Mouse (Mus musculus): ENCODE data around the gene Nsd1. TPM values are rescaled to one million over a fixed set of nuclear protein-coding genes. Genes with fewer than 3 reads are reported as not detected.
A peak's percentile ranks its signal among the peaks of the same experiment; 100 is the strongest.

The Nsd1 gene
- total RNA-seq, 2 experiments from 2014 or later, result 84.2 to 105 TPM

GRCm38 (mm10) chr13:55247293-55248030 lies 37.9 kb downstream of the Nsd1 start:
- no peak for ATAC-seq (replicated peaks; ENCODE audit: poor library complexity, severe bottlenecking)

DNA sequence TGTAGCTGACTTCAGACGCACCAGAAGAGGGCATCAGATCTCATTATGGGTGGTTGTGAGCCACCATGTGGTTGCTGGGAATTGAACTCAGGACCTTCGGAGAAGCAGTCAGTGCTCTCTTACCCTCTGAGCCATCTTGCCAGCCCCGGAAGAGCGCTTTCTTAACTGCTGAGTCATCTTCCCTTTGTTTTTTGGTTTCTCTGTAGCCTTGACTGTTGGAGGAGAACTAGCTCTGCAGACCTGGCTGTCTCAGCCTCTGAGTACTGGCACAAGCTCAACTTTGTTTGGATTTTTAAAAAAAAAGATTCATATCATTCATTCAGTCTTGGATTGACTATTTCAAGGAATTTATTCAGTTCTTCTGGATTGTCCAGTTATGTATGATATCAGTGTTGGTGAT lies 39.7 kb downstream of the Nsd1 start:
- ATAC-seq (replicated peaks; ENCODE audit: poor library complexity, severe bottlenecking), result peak; percentile 52; the same call in 1 of the 2 replicates

DNA sequence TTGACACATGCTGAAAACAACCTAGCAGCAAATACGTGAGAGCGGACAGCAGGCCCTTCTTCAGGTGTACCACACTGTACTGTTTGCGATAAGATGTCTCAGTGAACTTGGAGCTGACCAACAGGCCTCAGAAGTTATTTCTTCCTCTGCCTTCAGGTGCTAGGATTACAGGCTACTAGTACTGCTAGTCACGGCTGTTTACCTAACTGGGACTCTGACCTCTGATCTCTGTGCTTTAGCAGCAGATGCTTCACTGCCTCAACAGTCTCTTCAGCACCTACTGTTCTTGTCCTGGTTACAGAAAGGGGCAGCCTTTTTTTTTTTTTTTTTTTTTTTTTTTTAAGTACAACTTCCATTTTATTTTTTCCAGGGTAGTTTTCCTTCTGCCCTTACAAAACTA lies 43.2 kb downstream of the Nsd1 start:
- ATAC-seq (replicated peaks; ENCODE audit: poor library complexity, severe bottlenecking), result no peak

DNA sequence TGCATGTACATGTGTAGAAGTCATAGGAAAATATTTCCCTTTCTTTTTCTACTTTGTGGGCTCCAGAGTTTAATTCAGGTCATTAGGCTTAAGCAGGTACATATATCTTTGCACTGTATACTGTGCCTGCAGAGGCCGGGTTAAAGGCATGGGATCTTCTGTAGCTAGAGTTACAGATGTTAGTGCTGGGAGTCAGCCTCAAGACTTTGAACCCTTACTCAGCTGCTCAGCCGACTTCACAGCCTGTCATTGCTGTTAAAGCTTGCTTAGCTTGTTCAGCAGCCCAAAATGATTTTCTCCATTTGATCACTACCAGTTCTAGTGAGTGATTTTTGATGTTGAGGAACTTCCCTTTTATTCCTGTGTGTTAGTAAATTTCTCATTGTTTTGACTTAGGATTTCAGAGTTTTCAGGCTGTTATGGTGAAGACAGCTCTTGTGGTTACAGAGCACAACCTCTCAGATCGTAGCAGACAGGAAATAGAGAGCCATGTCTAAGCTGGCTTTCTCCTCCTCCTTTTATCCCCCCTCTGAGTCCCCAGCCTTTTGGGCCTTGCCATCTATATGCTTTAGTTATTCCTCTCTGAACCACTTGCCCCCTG lies 45.6 kb downstream of the Nsd1 start:
- peak; percentile 73 for ATAC-seq (replicated peaks; ENCODE audit: poor library complexity, severe bottlenecking)

- no peak for ATAC-seq (replicated peaks; ENCODE audit: poor library complexity, severe bottlenecking)
These were observed 49.1 kb downstream of the Nsd1 start for GRCm38 (mm10) chr13:55258651-55259050.

GRCm38 (mm10) chr13:55261521-55261920 lies 51.9 kb downstream of the Nsd1 start:
- no peak for ATAC-seq (replicated peaks; ENCODE audit: poor library complexity, severe bottlenecking)

DNA sequence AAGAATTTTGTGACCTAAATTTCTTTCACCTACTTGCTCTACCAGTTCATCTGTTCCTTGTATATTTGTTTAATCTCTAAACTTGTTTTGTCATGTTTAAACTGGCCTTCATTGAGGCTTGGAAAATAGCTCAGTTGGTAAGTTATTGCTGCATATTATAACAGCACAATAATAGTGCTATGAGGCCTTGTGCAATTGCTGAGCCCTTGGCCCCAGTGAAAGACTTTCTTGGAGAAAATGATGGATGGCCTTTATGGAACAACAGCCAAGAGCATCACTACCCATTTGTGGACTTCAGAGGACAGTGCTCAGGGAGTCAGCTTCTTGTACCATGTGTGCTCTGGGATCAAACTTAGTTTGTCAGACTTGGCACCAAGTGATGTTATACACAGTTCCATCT lies 52.5 kb downstream of the Nsd1 start:
- ATAC-seq (replicated peaks; ENCODE audit: poor library complexity, severe bottlenecking), result no peak

- ATAC-seq (replicated peaks; ENCODE audit: poor library complexity, severe bottlenecking), result no peak
These were observed 67.6 kb downstream of the Nsd1 start for GRCm38 (mm10) chr13:55277203-55277602.

- no peak for ATAC-seq (replicated peaks; ENCODE audit: poor library complexity, severe bottlenecking)
These were observed 68.1 kb downstream of the Nsd1 start for GRCm38 (mm10) chr13:55277646-55278045.

DNA sequence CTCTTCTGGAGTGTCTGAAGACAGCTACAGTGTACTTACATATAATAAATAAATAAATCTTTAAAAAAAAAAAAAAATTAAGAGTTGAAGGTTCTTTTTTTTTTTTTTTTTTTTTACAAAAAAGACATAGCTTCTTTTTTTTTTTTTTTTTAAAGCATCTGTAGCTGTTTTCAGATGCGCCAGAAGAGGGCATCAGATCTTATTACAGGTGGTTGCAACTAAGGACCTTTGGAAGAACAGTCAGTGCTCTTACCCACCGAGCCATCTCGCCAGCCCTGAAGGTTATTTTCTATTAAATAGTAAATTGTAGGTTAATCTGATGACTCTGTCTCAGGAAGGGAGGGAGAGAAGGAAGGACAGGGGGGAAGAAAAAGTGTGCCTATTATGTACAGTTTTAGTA lies 79.3 kb downstream of the Nsd1 start:
- no peak for ATAC-seq (replicated peaks; ENCODE audit: poor library complexity, severe bottlenecking)

GRCm38 (mm10) chr13:55296760-55297159 lies 87.2 kb downstream of the Nsd1 start:
- no peak for ATAC-seq (replicated peaks; ENCODE audit: poor library complexity, severe bottlenecking)

DNA sequence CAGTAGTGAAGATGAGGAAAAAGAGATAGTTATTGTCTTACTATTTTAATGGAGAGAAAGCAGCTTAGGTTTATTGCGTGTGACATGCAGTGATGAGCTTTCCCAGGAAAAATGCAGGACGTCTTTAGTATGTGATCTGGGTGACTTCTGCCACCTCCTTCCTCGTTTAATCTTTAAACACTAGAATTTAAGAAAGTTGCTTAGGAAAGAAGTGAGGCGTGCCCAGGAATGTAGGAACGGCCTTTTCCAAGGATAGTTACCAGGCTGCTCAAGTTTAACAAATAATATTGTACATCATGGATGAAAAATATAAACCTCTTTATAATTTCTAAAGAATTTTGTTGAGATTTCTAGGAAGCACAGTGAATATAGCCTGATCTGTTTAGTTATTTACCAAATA lies 91.3 kb downstream of the Nsd1 start:
- ATAC-seq (replicated peaks; ENCODE audit: poor library complexity, severe bottlenecking), result no peak

GRCm38 (mm10) chr13:55312028-55312630 lies 102.5 kb downstream of the Nsd1 start:
- no peak for ATAC-seq (replicated peaks; ENCODE audit: poor library complexity, severe bottlenecking)

DNA sequence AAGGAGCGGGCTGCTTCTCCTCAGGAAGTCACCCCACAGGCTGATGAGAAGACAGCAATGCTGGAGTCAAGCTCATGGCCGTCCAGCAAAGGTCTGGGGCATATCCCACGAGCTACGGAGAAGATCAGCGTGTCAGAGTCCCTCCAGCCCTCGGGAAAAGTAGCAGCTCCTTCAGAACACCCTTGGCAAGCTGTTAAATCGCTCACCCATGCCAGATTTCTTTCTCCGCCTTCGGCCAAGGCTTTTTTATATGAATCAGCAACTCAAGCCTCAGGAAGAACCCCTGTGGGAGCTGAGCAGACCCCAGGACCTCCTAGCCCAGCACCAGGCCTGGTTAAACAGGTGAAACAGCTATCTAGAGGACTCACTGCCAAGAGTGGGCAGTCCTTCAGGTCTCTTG lies 103.5 kb downstream of the Nsd1 start:
- no peak for ATAC-seq (replicated peaks; ENCODE audit: poor library complexity, severe bottlenecking)

DNA sequence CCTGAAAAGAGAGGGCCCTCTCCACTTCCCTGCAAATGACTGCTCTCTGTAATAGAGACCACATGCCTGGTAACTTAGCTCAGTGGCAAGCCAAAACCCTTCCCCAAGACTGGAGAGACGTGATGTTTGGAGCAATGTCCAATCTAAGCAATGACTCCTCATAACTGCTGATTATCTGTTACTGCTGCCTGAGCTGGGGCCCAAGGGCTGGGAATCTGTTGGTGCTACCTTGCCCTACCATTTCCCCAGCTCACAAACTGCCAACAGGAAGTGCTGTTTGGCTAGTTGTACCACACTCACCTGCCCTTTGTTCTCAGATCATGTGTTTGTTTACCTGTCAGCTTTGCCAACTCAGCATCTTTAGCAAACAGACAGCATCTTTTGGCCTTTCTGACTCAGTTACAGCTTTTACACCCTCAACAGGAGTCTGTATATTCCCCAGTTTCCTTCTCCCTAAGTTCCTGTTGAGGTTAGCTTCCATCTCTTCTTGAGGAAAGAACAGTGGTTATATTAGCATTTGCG lies 105.4 kb downstream of the Nsd1 start:
- no peak for ATAC-seq (replicated peaks; ENCODE audit: poor library complexity, severe bottlenecking)

GRCm38 (mm10) chr13:55318351-55318750 lies 108.8 kb downstream of the Nsd1 start:
- ATAC-seq (replicated peaks; ENCODE audit: poor library complexity, severe bottlenecking), result peak; percentile 26

- no peak for ATAC-seq (replicated peaks; ENCODE audit: poor library complexity, severe bottlenecking)
These were observed 110.5 kb downstream of the Nsd1 start, which contains the start of gene Prelid1 for GRCm38 (mm10) chr13:55319931-55320533. Gene Prelid1 (plus strand): TSS chr13:55320500.

DNA sequence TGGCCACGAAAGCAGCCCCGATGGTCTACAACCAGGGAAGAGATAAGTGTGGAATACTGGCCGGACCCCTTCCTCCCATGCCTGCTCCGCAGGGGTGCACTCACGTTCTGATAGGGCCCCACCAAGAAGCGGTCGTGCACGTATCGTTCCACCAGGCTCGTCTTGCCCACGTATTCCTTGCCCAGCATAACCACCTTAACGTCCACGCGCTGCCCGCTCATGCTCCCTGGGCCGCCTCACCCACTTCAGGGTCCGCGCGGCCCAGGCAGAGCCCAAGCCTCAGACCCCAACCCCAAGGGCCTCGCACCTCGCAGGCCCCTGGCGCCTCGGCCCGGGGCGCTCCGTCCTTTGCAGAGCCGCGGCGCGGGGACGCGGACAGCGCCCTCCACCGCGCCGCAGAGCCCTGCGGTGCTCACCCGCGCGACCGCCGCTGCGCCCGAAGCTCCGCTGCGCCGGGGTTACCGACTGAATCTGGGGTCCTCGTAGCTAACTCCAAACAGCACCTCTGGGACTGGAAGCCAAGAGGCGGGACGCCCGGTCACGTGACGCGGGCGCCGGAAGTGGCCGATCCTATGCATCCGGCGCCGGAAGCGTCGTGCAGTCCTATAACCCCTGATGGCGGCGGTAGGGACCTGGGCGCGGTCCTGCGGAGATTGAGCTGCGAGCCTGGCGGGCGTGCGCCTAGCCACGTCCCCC lies 112.0 kb downstream of the Nsd1 start, which contains the start of gene Rab24:
Rab24 (minus strand) TSS at position 513 of the 696 bp plus-strand sequence.
- peak; percentile 65 for ATAC-seq (replicated peaks; ENCODE audit: poor library complexity, severe bottlenecking)

DNA sequence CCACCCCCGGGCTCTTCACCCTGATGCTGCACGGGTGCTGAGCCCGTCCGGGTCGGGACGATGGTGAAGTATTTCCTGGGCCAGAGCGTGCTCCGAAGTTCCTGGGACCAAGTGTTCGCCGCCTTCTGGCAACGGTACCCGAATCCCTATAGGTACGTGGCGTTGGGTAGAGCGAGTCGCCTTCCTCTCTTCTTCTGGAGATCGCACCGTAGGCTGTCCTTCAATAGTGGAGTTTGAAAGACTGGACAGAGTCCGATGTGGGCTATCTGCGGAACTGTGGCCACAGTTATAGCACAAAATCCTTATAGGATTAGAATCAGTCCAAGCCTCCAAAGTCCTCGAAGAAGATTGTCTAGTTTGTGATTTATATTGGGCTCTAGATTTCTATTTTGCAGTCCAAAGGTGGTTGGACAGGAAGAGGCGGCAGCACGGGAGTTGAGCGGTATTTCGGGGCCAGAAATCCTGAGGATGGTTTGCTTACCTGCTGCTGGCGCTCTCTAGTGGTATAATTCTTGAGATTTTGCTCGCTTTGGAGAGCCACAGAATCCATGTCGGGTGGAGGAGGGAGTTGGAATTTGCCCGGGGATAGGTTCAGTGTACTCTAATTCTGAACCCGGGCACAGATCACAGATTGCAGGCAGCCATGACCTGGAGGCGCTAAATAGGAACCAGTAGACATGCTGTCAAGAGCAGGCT lies 112.7 kb downstream of the Nsd1 start:
- ATAC-seq (replicated peaks; ENCODE audit: poor library complexity, severe bottlenecking), result no peak

- ATAC-seq (replicated peaks; ENCODE audit: poor library complexity, severe bottlenecking), result no peak
These were observed 116.0 kb downstream of the Nsd1 start for GRCm38 (mm10) chr13:55325596-55325995.

Measured in granulocyte monocyte progenitor cell, adult 5-6 weeks (primary cell).